Mouse (Mus musculus) heart, postnatal 0 days (tissue): ENCODE data around the gene Bud13.

Experiments
- CTCF ChIP-seq: IDR thresholded peaks from 2 replicates; pipeline ENCODE4 v1.5.1; 2016; ENCODE audit warnings: antibody characterized with exemption, control low read depth, low read depth
- EP300 ChIP-seq: IDR thresholded peaks from 2 replicates; pipeline ENCODE4 v1.6.1; 2016; ENCODE audit warnings: antibody characterized with exemption, low read depth

GRCm38 (mm10) chr9:46335461-46335995 is 52.7 kb downstream of the Bud13 start:
- TF ChIP-seq CTCF = no peak
- TF ChIP-seq EP300 = no peak
